Mouse (Mus musculus): ENCODE data around the gene Med24.
"Not testable (repeated sequence)": the region's sequence is repeated elsewhere in the genome, so short reads cannot be mapped to it uniquely, and the experiment has no call there.

Med24 gene

DNA sequence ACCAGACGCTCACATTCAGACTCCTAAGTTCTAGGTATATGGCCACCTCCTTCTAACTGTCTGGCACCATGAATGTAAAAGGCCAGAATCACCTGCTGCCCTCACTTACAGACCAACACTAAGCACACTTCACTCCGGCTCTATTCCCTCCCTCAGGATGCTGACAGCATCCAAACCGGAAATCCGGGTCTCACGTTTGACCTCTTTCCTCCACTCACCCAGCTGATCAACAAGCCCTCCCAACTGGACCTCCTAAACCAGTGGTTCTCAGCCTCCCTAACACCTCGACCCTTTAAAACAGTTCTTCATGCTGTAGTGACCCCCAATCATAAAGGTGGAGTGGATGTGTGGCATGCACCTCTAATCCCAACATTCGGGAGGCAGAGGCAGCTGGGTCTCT, 6.1 kb downstream of the Med24 start:
- DNase-seq (ENCODE audit: low read depth, low spot score): no peak
- Histone ChIP-seq H3K27me3 (ENCODE audit: control insufficient read depth, insufficient read depth, low read length, poor library complexity, severe bottlenecking) (no peaks in the 10 kb centered on the region), H3K36me3 (ENCODE audit: control insufficient read depth, insufficient read depth, low read length, poor library complexity, severe bottlenecking) (peaks cover 5% of the 10 kb centered on the region)

DNA sequence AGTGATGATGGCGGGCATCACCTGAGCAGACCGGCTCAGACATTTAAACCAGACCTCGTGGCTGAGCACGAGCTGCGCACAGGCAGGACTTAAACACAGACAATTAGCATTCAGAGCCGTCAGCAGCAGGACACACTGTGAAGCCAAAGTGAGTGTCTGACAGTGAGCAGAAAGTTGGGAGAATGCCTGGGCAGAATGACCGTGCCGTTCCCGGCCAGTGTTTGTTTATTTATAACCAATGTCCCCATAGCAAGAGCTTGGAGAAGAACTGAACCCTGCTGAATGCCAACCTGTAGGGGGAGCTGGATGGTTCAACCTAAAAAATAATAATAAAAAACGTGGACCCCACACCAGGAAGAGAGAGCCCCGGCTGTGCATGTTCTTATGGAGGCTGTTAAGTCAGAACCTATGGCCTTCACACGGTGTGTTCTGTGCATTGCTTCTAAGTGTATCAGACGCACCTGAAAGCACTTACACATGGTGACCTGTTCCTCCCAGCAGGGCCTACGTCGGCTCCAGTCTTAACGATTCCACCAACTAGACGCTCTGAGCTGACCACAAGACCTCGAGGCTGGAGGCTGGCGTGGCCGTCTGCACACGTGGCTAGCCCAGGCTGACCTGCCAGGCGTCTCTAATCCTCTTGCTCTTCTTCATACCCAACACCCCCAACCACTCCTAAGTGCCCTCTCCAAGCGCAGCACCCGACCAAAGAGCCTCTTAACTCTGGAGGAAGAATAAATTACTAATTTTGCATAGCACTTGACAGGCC, 7.6 kb downstream of the Med24 start:
- no peaks in the 10 kb centered on the region for H3K27me3 ChIP-seq (ENCODE audit: control insufficient read depth, insufficient read depth, low read length, poor library complexity, severe bottlenecking)
- H3K36me3 ChIP-seq (ENCODE audit: control insufficient read depth, insufficient read depth, low read length, poor library complexity, severe bottlenecking): peaks cover 2% of the 10 kb centered on the region; the same call in 1 of the 2 replicates
- no peak for DNase-seq (ENCODE audit: low read depth, low spot score)

DNA sequence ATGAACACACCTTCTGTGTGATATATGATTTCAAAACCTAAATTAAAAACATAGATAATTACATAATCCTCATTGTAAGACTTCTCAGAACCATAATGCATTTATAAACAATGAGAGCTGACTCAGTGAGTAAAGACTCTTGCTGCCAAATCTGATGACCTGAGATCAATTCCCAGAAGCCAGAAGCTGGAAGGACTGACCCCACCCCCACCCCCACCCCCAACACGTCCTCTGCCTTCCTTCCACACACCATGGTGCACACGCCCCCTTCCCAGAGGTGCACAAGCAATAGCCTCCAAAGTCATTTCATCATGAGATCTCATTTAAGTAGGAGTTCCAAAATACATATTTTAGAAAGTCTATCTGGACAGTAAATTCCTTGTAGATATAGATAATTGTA, 8.5 kb downstream of the Med24 start:
- no peak for DNase-seq (ENCODE audit: low read depth, low spot score)
- no peaks in the 10 kb centered on the region for H3K27me3 ChIP-seq (ENCODE audit: control insufficient read depth, insufficient read depth, low read length, poor library complexity, severe bottlenecking)
- H3K36me3 ChIP-seq (ENCODE audit: control insufficient read depth, insufficient read depth, low read length, poor library complexity, severe bottlenecking): peaks cover 3% of the 10 kb centered on the region; the same call in 1 of the 2 replicates

DNA sequence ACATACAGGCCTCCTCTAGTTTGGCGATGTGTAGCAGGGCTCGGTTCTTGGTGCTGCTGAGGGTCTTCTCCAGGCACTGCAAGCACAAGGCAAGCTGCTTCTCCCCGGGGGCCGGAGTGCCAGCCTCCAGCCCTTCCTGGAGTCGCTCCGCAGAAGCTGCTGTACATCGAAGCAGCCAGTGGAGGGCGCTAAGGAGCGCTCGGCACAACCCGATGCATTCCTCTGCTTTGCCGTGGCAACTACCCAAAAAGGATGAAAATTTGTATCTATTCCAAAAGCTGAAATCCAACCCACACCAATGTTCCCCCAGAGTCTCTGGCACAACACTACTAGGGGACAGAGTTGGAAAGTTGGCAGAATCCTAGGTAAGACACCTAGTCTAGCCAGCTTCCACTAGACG, 11.3 kb downstream of the Med24 start:
- DNase-seq (ENCODE audit: low read depth, low spot score): peak; percentile 69
- peaks cover 6% of the 10 kb centered on the region for H3K36me3 ChIP-seq (ENCODE audit: control insufficient read depth, insufficient read depth, low read length, poor library complexity, severe bottlenecking)
- no peaks in the 10 kb centered on the region for H3K27me3 ChIP-seq (ENCODE audit: control insufficient read depth, insufficient read depth, low read length, poor library complexity, severe bottlenecking)

DNA sequence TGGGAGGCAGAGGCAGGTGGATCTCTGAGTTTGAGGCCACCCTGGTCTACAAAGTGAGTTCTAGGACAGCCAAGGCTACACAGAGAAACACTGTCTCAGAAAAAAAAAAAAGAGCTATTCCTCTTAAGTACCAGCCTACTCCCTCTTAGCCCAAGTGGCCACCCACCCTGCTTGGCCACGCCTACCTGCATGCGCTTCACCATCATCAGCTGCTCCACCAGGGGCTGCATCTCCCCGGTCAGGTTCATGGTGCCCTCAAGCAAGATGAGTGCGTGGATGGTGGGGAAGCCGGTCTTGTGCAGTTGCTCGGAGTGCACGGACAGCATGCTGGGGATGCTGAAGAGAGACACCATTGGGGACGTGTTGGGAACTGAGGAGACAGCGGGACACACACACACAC, 13.3 kb downstream of the Med24 start:
- Histone ChIP-seq H3K27me3 (ENCODE audit: control insufficient read depth, insufficient read depth, low read length, poor library complexity, severe bottlenecking) (no peaks in the 10 kb centered on the region), H3K36me3 (ENCODE audit: control insufficient read depth, insufficient read depth, low read length, poor library complexity, severe bottlenecking) (peaks cover 6% of the 10 kb centered on the region)
- no peak for DNase-seq (ENCODE audit: low read depth, low spot score)

DNA sequence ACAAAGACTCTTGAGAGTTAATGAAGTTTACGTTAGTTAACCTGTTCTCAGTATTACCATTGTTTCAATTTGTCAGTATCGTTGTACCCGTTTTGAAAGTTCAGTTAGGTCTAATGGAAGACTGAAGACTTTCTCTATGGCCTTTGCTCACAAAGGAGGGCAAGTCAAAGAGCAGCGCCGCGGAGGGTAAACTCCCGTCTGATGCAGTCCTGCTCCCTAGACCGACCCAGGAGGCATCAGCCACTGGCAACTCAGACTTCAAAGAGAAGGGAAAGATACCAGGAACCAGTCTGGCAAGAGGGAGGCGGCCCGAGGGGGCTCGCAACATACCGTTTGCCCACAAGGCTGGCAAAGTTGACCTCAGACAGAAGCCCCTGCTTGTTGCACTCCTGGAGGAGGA, 15.5 kb downstream of the Med24 start:
- H3K27me3 ChIP-seq (ENCODE audit: control insufficient read depth, insufficient read depth, low read length, poor library complexity, severe bottlenecking): no peaks in the 10 kb centered on the region
- no peak for DNase-seq (ENCODE audit: low read depth, low spot score)
- peaks cover 6% of the 10 kb centered on the region for H3K36me3 ChIP-seq (ENCODE audit: control insufficient read depth, insufficient read depth, low read length, poor library complexity, severe bottlenecking)

DNA sequence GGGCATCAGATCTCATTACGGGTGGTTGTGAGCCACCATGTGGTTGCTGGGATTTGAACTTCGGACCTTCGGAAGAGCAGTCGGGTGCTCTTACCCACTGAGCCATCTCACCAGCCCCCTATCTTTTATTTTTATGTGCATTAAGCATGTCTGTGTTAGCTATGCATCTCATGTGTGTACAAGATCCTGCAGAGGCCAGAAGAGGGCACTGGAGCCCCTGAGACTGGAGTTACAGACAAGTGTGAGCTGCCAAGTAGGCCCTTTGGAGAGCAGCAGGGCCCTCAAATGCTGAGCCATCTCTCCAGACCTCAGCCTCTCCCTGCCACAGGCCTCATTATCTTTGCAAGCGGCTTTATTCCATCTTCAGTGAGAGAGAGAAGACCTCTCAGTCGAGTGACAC, 17.2 kb downstream of the Med24 start:
- not testable (repeated sequence) for H3K36me3 ChIP-seq (ENCODE audit: control insufficient read depth, insufficient read depth, low read length, poor library complexity, severe bottlenecking); H3K27me3 ChIP-seq (ENCODE audit: control insufficient read depth, insufficient read depth, low read length, poor library complexity, severe bottlenecking)
- peak; percentile 41 for DNase-seq (ENCODE audit: low read depth, low spot score)

DNA sequence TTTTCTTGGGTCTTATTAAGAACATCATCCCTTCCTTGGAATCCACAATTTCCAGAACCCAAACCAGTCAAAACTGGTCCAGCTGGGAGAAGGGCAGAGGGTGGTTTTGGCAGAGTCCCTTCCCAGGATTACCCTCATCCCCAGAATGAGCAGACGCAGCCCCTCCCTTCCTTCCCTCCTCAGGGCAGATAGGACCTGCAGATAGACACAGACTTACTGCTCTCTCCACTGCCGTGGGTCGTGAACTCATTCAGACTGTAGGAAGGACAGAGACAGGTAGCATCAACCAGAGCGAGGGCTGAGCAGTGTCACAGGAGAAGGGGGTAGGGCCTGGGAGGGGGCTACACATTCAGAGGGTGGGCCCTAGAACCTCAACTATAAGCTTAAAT, 18.2 kb downstream of the Med24 start:
- Histone ChIP-seq H3K27me3 (ENCODE audit: control insufficient read depth, insufficient read depth, low read length, poor library complexity, severe bottlenecking) (no peaks in the 10 kb centered on the region), H3K36me3 (ENCODE audit: control insufficient read depth, insufficient read depth, low read length, poor library complexity, severe bottlenecking) (peaks cover 6% of the 10 kb centered on the region)
- no peak for DNase-seq (ENCODE audit: low read depth, low spot score)

DNA sequence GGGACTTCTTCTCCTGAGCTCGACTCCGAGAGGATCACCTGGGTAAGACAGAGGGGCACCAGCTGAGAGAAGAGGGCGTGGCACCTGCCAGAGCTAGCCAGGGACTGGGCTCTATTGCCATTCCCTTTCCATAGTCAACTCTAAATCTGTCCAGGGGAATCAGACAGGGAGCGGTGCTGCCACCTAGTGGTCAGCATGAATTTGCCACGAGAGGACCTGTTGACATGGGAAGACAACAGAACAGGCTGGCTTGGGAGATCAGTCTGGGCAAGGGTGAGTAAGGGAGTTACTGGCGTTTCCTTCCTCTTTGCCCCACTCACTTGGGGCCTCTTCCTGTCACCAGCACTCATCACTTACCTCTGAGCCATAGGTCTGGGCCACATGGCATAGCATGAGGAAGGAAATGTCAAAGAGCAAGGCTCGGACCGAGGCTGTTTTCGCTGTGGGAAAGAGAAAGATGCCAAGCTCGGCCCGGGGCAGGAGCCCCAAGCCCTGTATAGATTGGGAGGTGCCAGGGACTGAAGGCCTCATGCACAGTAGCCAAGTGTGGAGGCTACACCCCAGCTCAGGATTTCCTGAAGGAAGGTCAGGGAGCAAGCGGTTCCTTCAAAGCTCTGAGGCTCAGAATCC, 18.7 kb downstream of the Med24 start:
- peaks cover 4% of the 10 kb centered on the region for H3K36me3 ChIP-seq (ENCODE audit: control insufficient read depth, insufficient read depth, low read length, poor library complexity, severe bottlenecking)
- peak; percentile 82 for DNase-seq (ENCODE audit: low read depth, low spot score)
- H3K27me3 ChIP-seq (ENCODE audit: control insufficient read depth, insufficient read depth, low read length, poor library complexity, severe bottlenecking): no peaks in the 10 kb centered on the region

DNA sequence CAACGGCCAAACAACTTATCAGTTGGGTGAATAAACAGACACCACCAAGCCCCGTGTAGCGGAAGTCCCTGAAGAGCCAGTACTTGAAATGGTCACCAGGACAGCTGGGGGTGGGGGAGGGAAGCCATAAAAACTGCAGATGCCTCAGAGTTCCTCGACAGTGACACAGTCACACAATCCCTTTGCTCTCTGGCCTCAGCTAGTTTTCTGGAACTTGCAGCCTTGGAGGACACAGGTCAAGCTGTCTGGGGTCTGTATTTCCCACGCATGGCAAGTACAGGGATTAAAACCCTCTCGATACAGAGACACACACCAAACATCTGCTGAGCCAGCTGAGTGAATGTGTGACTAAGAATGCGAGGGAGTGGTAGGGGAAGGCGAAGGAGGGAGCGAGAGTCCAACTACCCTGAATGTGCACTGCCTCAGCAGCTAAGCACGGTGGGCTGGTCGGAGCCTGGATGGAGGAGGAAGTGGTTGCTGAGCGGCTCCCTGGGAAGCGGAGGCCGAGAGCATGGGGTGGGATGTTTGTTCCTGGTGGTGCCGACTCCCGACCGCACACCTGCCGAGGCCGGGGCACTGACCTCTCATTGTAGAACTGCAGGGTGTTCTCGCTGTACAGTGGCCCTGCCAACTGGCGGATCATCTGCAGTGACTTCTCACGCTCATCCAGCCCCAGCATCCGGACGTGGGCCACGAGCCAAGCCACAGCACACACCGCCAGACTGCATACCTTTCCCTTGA, 20.1 kb downstream of the Med24 start:
- Histone ChIP-seq H3K27me3 (ENCODE audit: control insufficient read depth, insufficient read depth, low read length, poor library complexity, severe bottlenecking) (no peaks in the 10 kb centered on the region), H3K36me3 (ENCODE audit: control insufficient read depth, insufficient read depth, low read length, poor library complexity, severe bottlenecking) (peaks cover 4% of the 10 kb centered on the region)
- no peak for DNase-seq (ENCODE audit: low read depth, low spot score)

DNA sequence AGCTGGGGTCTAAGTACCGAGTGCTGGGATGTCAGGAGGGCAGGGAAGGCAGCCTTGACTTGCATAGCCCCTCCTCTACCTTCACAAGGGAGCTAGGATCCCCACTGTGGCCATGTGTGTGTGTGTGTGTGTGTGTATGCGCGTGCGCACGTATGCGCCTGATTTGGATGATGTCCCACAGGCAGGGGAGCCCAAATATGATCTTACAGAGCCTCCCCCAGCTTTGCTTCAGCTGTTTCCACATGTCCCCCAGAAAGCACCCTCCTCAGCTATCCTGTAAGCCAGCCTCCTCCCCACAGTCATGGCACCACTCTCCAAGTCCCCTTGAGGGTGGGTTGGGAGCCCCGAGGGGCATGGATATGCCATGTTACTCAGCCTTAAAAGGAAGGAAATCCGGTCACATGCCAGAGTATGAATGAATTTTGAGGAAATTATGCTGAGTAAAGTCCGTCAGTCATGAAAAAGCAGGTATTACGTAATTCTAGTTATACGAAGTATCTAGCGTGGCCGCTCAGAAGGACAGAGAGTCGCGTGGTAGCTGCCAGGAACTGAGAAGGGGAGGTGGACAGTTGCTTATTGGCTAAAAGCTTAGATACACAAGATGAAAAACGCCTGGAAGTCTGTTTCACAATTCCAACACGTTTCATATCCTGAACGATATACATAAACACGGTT, 20.8 kb downstream of the Med24 start:
- Histone ChIP-seq H3K36me3 (ENCODE audit: control insufficient read depth, insufficient read depth, low read length, poor library complexity, severe bottlenecking) (no peaks in the 10 kb centered on the region; the same call in 1 of the 2 replicates), H3K27me3 (ENCODE audit: control insufficient read depth, insufficient read depth, low read length, poor library complexity, severe bottlenecking) (no peaks in the 10 kb centered on the region)
- no peak for DNase-seq (ENCODE audit: low read depth, low spot score)

DNA sequence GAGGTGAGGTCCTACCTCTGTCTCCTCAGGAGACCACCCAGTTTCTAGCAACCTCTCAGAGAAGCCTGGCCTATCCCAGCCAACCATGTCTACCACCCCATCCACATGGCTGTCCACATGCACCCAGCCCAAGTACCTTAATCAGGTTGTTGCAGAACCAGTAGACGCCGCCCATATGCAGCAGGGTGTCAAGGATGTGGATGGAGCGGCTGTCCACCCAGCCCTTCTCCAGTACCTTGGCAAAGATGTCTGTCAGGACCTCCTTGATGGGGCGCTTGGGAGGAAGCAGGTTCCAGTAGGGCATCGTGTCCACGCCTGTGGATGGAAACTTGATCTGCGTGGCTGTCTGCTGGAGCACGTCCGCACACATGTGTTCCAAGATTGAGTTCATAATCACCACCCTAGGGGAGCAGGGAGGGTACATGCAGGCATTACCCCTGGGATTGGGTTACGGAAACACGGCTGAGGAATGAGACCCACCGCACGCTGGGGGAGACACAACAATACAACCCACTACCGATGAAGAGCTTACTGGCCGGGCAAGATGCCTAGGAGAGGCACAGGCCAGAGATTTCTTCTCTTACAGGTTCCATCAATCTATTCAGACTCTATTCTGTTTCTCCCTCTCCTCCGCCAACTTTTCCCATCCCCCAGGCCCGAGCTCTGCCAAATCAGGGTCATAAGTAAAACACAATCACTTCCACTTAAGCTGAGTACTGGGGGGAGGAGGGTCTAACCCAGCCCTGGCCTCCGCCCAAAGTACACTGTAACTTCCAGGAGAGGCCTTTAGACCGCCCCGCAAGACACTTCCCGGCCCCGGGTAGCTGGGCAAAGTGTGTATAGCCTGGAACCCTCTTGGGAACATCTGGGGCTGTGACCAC, 21.6 kb downstream of the Med24 start:
- Histone ChIP-seq H3K27me3 (ENCODE audit: control insufficient read depth, insufficient read depth, low read length, poor library complexity, severe bottlenecking) (no peaks in the 10 kb centered on the region), H3K36me3 (ENCODE audit: control insufficient read depth, insufficient read depth, low read length, poor library complexity, severe bottlenecking) (no peaks in the 10 kb centered on the region; the same call in 1 of the 2 replicates)
- DNase-seq (ENCODE audit: low read depth, low spot score): no peak

DNA sequence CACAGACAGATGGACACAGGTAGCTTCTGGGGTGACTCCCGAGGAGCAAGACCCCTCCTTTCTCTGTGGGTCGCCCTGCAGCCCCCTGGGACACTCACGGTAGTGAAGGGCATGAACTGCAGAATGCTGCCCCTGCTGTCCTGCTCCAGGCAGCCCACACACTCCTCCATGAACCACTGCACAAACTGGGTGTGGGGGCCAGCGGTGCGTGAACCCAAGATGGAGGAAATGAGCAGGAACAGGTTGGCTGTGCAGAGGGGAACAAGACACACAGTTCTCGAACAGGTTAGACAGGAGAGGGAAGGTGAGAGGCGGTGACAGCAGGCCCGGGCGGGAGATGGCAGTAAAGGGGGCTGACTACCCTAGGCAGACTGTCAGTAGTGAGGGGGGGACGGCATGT, 24.2 kb downstream of the Med24 start:
- Histone ChIP-seq H3K36me3 (ENCODE audit: control insufficient read depth, insufficient read depth, low read length, poor library complexity, severe bottlenecking) (no peaks in the 10 kb centered on the region; the same call in 1 of the 2 replicates), H3K27me3 (ENCODE audit: control insufficient read depth, insufficient read depth, low read length, poor library complexity, severe bottlenecking) (no peaks in the 10 kb centered on the region)
- DNase-seq (ENCODE audit: low read depth, low spot score): peak; percentile 46

DNA sequence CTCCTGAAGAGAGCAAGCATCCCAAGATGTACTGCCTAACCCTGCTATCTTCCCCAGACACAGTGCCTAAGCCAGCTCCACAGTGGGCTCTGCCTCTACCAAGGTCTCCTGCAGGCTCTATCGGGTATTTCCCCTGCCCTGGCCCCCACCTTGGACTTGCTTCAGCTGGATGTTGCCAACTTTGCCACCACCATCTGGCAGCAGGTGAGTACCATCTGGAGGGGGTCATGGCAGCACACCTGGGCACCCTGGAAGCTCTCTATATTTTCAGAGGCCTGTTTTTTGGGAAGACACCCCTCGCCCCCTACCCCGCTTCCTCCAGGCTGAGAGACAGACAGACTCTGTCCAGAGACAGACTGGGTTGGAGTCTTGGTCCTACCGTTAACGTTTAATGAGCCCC, 26.9 kb downstream of the Med24 start:
- Histone ChIP-seq H3K36me3 (ENCODE audit: control insufficient read depth, insufficient read depth, low read length, poor library complexity, severe bottlenecking) (no peaks in the 10 kb centered on the region), H3K27me3 (ENCODE audit: control insufficient read depth, insufficient read depth, low read length, poor library complexity, severe bottlenecking) (no peaks in the 10 kb centered on the region)
- DNase-seq (ENCODE audit: low read depth, low spot score): no peak
